Mouse (Mus musculus) erythroblast, embryonic 14.5 days (primary cell): ENCODE data around the gene Atp6v1fnb. TPM values are rescaled to one million over a fixed set of nuclear protein-coding genes. Genes with fewer than 3 reads are reported as not detected.

Experiments
- H3K27me3 ChIP-seq: 2 replicates; pipeline ENCODE4 v1.6.1; 2012; ENCODE audit warnings: inconsistent platforms; ENCODE audit not compliant: control insufficient read depth
- H3K36me3 ChIP-seq: 2 replicates; pipeline ENCODE4 v1.6.1; 2012; ENCODE audit warnings: mild to moderate bottlenecking, inconsistent platforms; ENCODE audit not compliant: control insufficient read depth
- H3K4me1 ChIP-seq: 2 replicates; pipeline ENCODE4 v1.6.1; 2012; ENCODE audit warnings: inconsistent platforms; ENCODE audit not compliant: control insufficient read depth
- H3K4me3 ChIP-seq: replicated peaks from 2 replicates; pipeline ENCODE3; 2012; ENCODE audit warnings: moderate library complexity, mild to moderate bottlenecking, inconsistent platforms
- H3K9me3 ChIP-seq: 2 replicates; pipeline ENCODE4 v1.6.1; 2012; ENCODE audit warnings: low read length, inconsistent platforms, mixed read lengths; ENCODE audit not compliant: control insufficient read depth
- GATA1 ChIP-seq: IDR thresholded peaks from 2 replicates; pipeline ENCODE4 v1.6.1; 2012; ENCODE audit warnings: low read length, inconsistent platforms, mixed read lengths
- TAL1 ChIP-seq: IDR thresholded peaks from 3 replicates; pipeline ENCODE4 v1.6.1; 2012; ENCODE audit warnings: low read length, inconsistent platforms, mixed read lengths
- polyA plus RNA-seq: library from polyadenylated mRNA; stranded (reverse); fragments of >175 nt; gene quantifications from 2 replicates; pipeline ENCODE4 v1.2.3, GENCODE M21; 2012

Atp6v1fnb gene
- polyA plus RNA-seq, 1 experiment: not detected

GRCm38 (mm10) chr6:29449858-29450257 is 21.4 kb upstream of the Atp6v1fnb start:
- no peaks in the 10 kb centered on the region for H3K36me3 ChIP-seq
- no peaks in the 10 kb centered on the region for H3K27me3 ChIP-seq
- no peak for TF ChIP-seq GATA1
- TF ChIP-seq TAL1: no peak
- no peaks in the 10 kb centered on the region for H3K9me3 ChIP-seq
- H3K4me1 ChIP-seq: no peaks in the 10 kb centered on the region
- no peak overlapping the region for H3K4me3 ChIP-seq

- H3K36me3 ChIP-seq: no peaks in the 10 kb centered on the region
- H3K9me3 ChIP-seq: no peaks in the 10 kb centered on the region
- no peak overlapping the region for H3K4me3 ChIP-seq
- TF ChIP-seq TAL1: no peak
- TF ChIP-seq GATA1: no peak
- no peaks in the 10 kb centered on the region for H3K4me1 ChIP-seq
- H3K27me3 ChIP-seq: no peaks in the 10 kb centered on the region
These were observed 20.6 kb upstream of the Atp6v1fnb start for GRCm38 (mm10) chr6:29450667-29451066.

- H3K4me3 ChIP-seq: no peak overlapping the region
- TF ChIP-seq TAL1: no peak
- no peak for TF ChIP-seq GATA1
- H3K36me3 ChIP-seq: no peaks in the 10 kb centered on the region
- no peaks in the 10 kb centered on the region for H3K27me3 ChIP-seq
- no peaks in the 10 kb centered on the region for H3K9me3 ChIP-seq
- H3K4me1 ChIP-seq: no peaks in the 10 kb centered on the region
These were observed 9.7 kb upstream of the Atp6v1fnb start for GRCm38 (mm10) chr6:29461502-29461901.

GRCm38 (mm10) chr6:29463388-29463787 is 7.8 kb upstream of the Atp6v1fnb start:
- H3K4me1 ChIP-seq: peaks cover 11% of the 10 kb centered on the region
- TF ChIP-seq GATA1 (no peak), TAL1 (no peak)

GRCm38 (mm10) chr6:29467583-29468354 is 3.5 kb upstream of the Atp6v1fnb start, which contains the start of gene Atp6v1f:
TSS of gene Atp6v1f (plus strand) at chr6:29467718.
- peaks cover 28% of the 10 kb centered on the region for H3K36me3 ChIP-seq
- H3K27me3 ChIP-seq: no peaks in the 10 kb centered on the region
- TF ChIP-seq GATA1: peak; percentile 21; the same call in 1 of the 2 replicates
- no peak for TF ChIP-seq TAL1
- H3K4me3 ChIP-seq: peak within 1 kb of the TSS; percentile 91
- H3K9me3 ChIP-seq: no peaks in the 10 kb centered on the region; the same call in 1 of the 2 replicates
- H3K4me1 ChIP-seq: peaks cover 22% of the 10 kb centered on the region

More at GRCm38 (mm10) chr6:29463388-29463787, 7.8 kb upstream of the Atp6v1fnb start:
- Histone ChIP-seq H3K36me3 (no peaks in the 10 kb centered on the region), H3K9me3 (no peaks in the 10 kb centered on the region), H3K4me3 (no peak overlapping the region), H3K27me3 (no peaks in the 10 kb centered on the region)

- Histone ChIP-seq H3K36me3 (peaks cover 28% of the 10 kb centered on the region), H3K4me1 (peaks cover 30% of the 10 kb centered on the region), H3K4me3 (peak overlapping the region; percentile 91), H3K27me3 (no peaks in the 10 kb centered on the region), H3K9me3 (no peaks in the 10 kb centered on the region; the same call in 1 of the 2 replicates)
- no peak for TF ChIP-seq TAL1
These were observed 2.4 kb upstream of the Atp6v1fnb start for GRCm38 (mm10) chr6:29468851-29469250.

- Histone ChIP-seq H3K9me3 (no peaks in the 10 kb centered on the region; the same call in 1 of the 2 replicates), H3K4me1 (peaks cover 19% of the 10 kb centered on the region), H3K4me3 (peak overlapping the region; percentile 62), H3K27me3 (peaks cover 18% of the 10 kb centered on the region), H3K36me3 (peaks cover 25% of the 10 kb centered on the region)
- no peak for TF ChIP-seq TAL1
- TF ChIP-seq GATA1: no peak
These were observed 2.9 kb downstream of the Atp6v1fnb start for GRCm38 (mm10) chr6:29473941-29474691.

- no peak overlapping the region for H3K4me3 ChIP-seq
- H3K36me3 ChIP-seq: peaks cover 23% of the 10 kb centered on the region
- H3K27me3 ChIP-seq: peaks cover 18% of the 10 kb centered on the region
- H3K4me1 ChIP-seq: peaks cover 17% of the 10 kb centered on the region
- H3K9me3 ChIP-seq: no peaks in the 10 kb centered on the region; the same call in 1 of the 2 replicates
- no peak for TF ChIP-seq TAL1
These were observed 3.5 kb downstream of the Atp6v1fnb start for GRCm38 (mm10) chr6:29474736-29475135.

GRCm38 (mm10) chr6:29482691-29483090 is 11.5 kb downstream of the Atp6v1fnb start:
- H3K9me3 ChIP-seq: no peaks in the 10 kb centered on the region
- peaks cover 30% of the 10 kb centered on the region for H3K27me3 ChIP-seq
- TF ChIP-seq TAL1 (no peak), GATA1 (no peak)
- no peaks in the 10 kb centered on the region for H3K36me3 ChIP-seq
- peaks cover 8% of the 10 kb centered on the region for H3K4me1 ChIP-seq
- H3K4me3 ChIP-seq: no peak overlapping the region
